Mouse (Mus musculus) limb, embryonic 10.5 days (tissue): ENCODE measurements around the gene Aplp2. TPM values are rescaled to one million over a fixed set of nuclear protein-coding genes. Genes with fewer than 3 reads are reported as not detected.

Experiments used
- polyA plus RNA-seq: library from polyadenylated mRNA; unstranded; fragments of >200 nt; fragmentation: Nextera tagmentation; extraction: Ambion mirVana; gene quantifications from 2 replicates; pipeline ENCODE4 v1.2.1, GENCODE M21; 2016

Gene Aplp2
- polyA plus RNA-seq, 1 experiment from 2014 or later, result 179 TPM

Other genes with a start within 250 kb of the Aplp2 start
- gene Zbtb44, start 181.2 kb downstream of the Aplp2 start, polyA plus RNA-seq, result 4.8 and 5.6 TPM in 2 replicates
- gene St14, start 80.0 kb downstream of the Aplp2 start, polyA plus RNA-seq, result 11.3 and 13.2 TPM in 2 replicates
- 7.3 and 7.5 TPM in 2 replicates for gene Prdm10, start 68.7 kb upstream of the Aplp2 start, polyA plus RNA-seq
- gene Nfrkb, start 174.4 kb upstream of the Aplp2 start, polyA plus RNA-seq, result 17.6 and 23.1 TPM in 2 replicates